Mouse (Mus musculus): ENCODE measurements around the gene Zfp580. TPM values are rescaled to one million over a fixed set of nuclear protein-coding genes. Genes with fewer than 3 reads are reported as not detected.
A peak's percentile ranks its signal among the peaks of the same experiment; 100 is the strongest.
"Not testable (repeated sequence)": the region's sequence is repeated elsewhere in the genome, so short reads cannot be mapped to it uniquely, and the experiment has no call there.

Gene Zfp580
- 27.7 and 28.6 TPM in 2 replicates for polyA plus RNA-seq (2015; fragmentation: Nextera tagmentation; extraction: Ambion mirVana)

- Histone ChIP-seq H3K9me3 (no peaks in the 10 kb centered on the region), H3K27me3 (replicated peaks) (peaks cover 47% of the 10 kb centered on the region), H3K27ac (peak within 1 kb of the TSS; percentile 72; the same call in 1 of the 2 replicates), H3K9ac (peak within 1 kb of the TSS; percentile 7; the same call in 1 of the 2 replicates), H3K4me2 (peak within 1 kb of the TSS; percentile 80), H3K4me1 (peaks cover 23% of the 10 kb centered on the region), H3K36me3 (no peaks in the 10 kb centered on the region), H3K4me3 (replicated peaks) (peak within 1 kb of the TSS; percentile 81)
- under 1% methylated on average over 65 of the region's 65 CpGs for WGBS
- ATAC-seq (ENCODE audit: insufficient read depth, low FRiP score, low read depth): peak; percentile 74; the same call in 1 of the 2 replicates
Measured at GRCm38 (mm10) chr7:5051193-5052192, at the start of gene Zfp580. Gene Zfp580 (plus strand): TSS chr7:5051538.

DNA sequence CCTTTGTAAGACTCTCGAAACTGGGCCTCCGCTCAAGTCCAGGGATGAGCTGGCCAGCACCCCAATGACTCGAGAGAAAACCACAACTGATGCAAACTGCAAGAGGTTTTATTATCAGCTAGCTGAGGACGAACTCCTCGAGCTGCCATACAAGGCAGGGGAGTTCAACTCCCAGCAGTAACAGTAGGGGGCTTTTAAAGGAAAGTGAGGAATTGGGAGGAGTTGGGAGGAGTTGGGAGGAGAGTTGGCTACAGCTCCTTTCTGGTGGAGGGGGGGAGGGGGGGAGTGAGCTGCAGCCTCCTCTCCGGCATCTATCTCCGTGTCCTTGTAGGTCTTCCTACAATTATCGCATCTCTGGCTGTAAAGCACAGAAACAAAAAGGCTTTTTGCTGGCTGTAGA lies 48.5 kb upstream of the Zfp580 start:
- H3K4me2 ChIP-seq; H3K27ac ChIP-seq; H3K4me1 ChIP-seq; H3K27me3 ChIP-seq (replicated peaks); H3K4me3 ChIP-seq (replicated peaks); H3K9me3 ChIP-seq; ATAC-seq (ENCODE audit: insufficient read depth, low FRiP score, low read depth); H3K9ac ChIP-seq: not testable (repeated sequence)
- H3K36me3 ChIP-seq: peaks cover 12% of the 10 kb centered on the region
- 70% methylated on average over 8 of the region's 8 CpGs for WGBS

GRCm38 (mm10) chr7:5008229-5008628 lies 43.1 kb upstream of the Zfp580 start:
- H3K9ac ChIP-seq: no peak overlapping the region
- H3K27me3 ChIP-seq (replicated peaks): no peaks in the 10 kb centered on the region
- H3K4me2 ChIP-seq: no peak overlapping the region
- no peak for ATAC-seq (ENCODE audit: insufficient read depth, low FRiP score, low read depth)
- 95% methylated on average over 26 of the region's 26 CpGs for WGBS
- H3K9me3 ChIP-seq: no peaks in the 10 kb centered on the region
- no peak overlapping the region for H3K4me3 ChIP-seq (replicated peaks)
- no peaks in the 10 kb centered on the region for H3K4me1 ChIP-seq
- H3K27ac ChIP-seq: no peak overlapping the region
- H3K36me3 ChIP-seq: peaks cover 58% of the 10 kb centered on the region

DNA sequence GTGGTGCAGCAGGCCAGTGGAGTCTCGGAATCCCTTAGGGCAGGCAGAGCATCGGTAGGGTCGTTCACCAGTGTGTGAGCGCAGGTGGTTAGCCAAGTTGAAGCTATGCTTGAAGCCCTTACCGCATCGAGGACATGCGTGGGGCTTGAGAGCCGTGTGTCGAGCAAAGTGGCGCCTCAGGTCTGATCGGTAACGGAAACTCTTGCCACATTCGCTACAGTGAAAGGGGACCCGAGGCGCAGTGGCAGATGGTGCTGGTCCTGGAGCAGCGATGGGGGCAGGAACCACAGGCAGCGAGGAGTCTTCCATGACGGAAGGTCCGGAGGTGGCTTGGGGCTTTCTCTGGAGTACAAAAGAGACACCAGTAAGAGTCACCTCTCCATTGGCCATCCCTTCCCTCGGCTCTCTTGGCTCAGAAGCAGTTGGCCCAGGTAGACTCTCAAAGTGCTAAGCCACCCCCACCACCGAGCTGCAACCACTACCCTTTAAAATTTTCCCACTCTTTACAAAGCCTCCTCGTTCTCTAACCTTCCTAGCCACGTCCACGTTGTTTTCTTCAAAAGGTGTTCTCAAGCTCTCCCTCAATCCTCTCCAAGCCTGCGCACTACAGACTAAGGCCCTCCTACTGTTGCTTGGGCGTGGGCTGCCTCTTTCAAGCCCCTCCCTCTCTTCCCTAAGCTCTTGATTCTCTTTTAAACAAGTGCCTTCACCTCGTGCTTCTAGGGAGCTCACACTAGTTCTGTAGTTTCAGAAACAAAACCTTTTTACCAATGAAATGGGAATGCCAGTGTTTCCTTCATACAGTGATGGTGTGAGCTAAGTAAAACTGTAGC lies 38.4 kb upstream of the Zfp580 start:
- Histone ChIP-seq H3K9ac (no peak overlapping the region), H3K27ac (no peak overlapping the region), H3K4me3 (replicated peaks) (peak overlapping the region; percentile 77), H3K4me2 (peak overlapping the region; percentile 54; the same call in 1 of the 2 replicates), H3K27me3 (replicated peaks) (no peaks in the 10 kb centered on the region), H3K9me3 (no peaks in the 10 kb centered on the region), H3K36me3 (peaks cover 53% of the 10 kb centered on the region), H3K4me1 (0 out of 2 replicates have a peak, but pooled peaks cover 4% of the 10 kb centered on the region)
- no peak for ATAC-seq (ENCODE audit: insufficient read depth, low FRiP score, low read depth)
- 84% methylated on average over 27 of the region's 27 CpGs for WGBS

- WGBS: under 1% methylated on average over 42 of the region's 42 CpGs
- peaks cover 38% of the 10 kb centered on the region for H3K36me3 ChIP-seq
- ATAC-seq (ENCODE audit: insufficient read depth, low FRiP score, low read depth): peak; percentile 79
Measured at GRCm38 (mm10) chr7:5014251-5015117, 36.9 kb upstream of the Zfp580 start, which contains the start of the genes Zfp524 and Fiz1. Gene Zfp524 (plus strand): TSS chr7:5014415. Gene Fiz1 (minus strand): TSS chr7:5014697.

DNA sequence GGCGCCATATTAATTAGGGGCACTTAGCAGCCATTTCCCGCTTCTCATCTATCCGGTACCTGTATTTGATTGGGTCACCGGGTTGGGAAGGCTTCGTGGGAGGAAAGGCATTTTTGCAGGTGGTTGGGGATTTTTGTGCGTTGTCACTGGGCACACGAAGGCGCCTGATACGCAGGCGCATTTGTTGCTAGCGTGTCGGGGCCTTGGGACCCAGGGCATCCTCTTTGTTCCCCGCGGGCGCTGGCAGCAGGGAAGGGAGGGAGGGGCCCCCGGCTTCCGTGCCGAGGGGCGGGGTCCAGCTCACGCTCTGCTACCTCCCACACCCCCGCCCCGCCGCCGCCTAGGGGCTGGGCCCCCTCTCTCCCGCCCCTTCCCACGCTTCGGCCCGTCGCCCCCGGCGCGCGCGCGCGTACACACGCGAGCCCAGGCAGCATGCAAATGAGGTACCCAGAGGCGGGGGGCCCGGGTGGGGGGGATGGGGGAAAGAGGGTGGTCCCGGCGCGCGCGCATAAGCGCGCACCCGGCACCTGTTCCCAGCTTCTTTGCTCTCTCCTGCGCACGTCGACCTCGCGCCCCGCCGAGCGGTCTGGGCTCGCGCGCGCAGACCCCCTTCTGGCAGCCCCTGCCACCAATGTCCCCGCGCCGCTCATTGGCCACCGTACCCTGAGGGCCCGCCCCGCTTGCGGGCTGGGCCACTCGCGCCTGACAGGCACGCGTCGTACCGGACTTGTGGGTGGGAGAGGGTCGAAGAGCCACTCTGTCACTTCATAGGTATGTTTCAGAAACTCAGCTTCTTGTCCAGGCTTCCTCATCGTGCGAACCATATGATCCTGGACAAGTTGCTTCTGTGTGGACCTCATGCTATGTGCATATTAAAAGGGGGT lies 36.0 kb upstream of the Zfp580 start, which contains the start of gene Gm44973:
TSS of gene Gm44973 (plus strand) at position 379 of the 884 bp plus-strand sequence.
- Histone ChIP-seq H3K36me3 (peaks cover 29% of the 10 kb centered on the region), H3K4me3 (replicated peaks) (peak within 1 kb of the TSS; percentile 77), H3K4me2 (peak within 1 kb of the TSS; percentile 56), H3K27me3 (replicated peaks) (no peaks in the 10 kb centered on the region), H3K9me3 (no peaks in the 10 kb centered on the region), H3K9ac (peak within 1 kb of the TSS; percentile 87), H3K27ac (peak within 1 kb of the TSS; percentile 99), H3K4me1 (0 out of 2 replicates have a peak, but pooled peaks cover 7% of the 10 kb centered on the region)
- ATAC-seq (ENCODE audit: insufficient read depth, low FRiP score, low read depth): peak; percentile 78
- WGBS: under 1% methylated on average over 52 of the region's 76 CpGs

More at GRCm38 (mm10) chr7:5014251-5015117, 36.9 kb upstream of the Zfp580 start, which contains the start of the genes Zfp524 and Fiz1:
- Histone ChIP-seq H3K4me2 (peak within 1 kb of the TSS; percentile 56), H3K27ac (peak within 1 kb of the TSS; percentile 99), H3K4me1 (0 out of 2 replicates have a peak, but pooled peaks cover 5% of the 10 kb centered on the region), H3K27me3 (replicated peaks) (no peaks in the 10 kb centered on the region), H3K9me3 (no peaks in the 10 kb centered on the region), H3K9ac (peak within 1 kb of the TSS; percentile 87), H3K4me3 (replicated peaks) (peak within 1 kb of the TSS; percentile 77)

GRCm38 (mm10) chr7:5016057-5016456 lies 35.3 kb upstream of the Zfp580 start:
- ATAC-seq (ENCODE audit: insufficient read depth, low FRiP score, low read depth): no peak
- Histone ChIP-seq H3K9ac (peak overlapping the region; percentile 48; the same call in 1 of the 2 replicates), H3K36me3 (peaks cover 22% of the 10 kb centered on the region), H3K27me3 (replicated peaks) (no peaks in the 10 kb centered on the region), H3K27ac (peak overlapping the region; percentile 99), H3K4me3 (replicated peaks) (peak overlapping the region; percentile 77), H3K4me1 (peaks cover 11% of the 10 kb centered on the region; the same call in 1 of the 2 replicates), H3K4me2 (peak overlapping the region; percentile 56), H3K9me3 (no peaks in the 10 kb centered on the region)
- 51% methylated on average over 3 of the region's 3 CpGs for WGBS

DNA sequence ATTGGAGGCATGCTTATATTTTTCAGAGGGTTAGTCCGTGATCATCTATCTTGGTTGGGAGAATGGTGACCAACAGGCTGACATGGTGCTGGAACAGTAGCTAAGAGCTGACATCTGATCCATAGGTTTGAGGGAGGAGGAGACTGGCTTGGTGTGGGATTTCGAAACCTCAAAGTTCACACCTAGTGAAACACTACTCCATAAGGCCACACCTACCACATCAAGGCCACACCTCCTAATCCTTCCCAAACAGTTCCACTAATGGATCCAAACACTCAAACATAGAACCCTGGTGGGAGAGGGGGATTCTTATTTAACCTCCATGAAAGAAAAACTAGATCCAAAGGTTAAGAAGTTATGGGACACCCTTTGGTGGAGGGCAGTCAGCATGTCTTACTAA lies 34.4 kb upstream of the Zfp580 start:
- ATAC-seq (ENCODE audit: insufficient read depth, low FRiP score, low read depth): no peak
- Histone ChIP-seq H3K36me3 (peaks cover 15% of the 10 kb centered on the region), H3K4me2 (no peak overlapping the region), H3K27me3 (replicated peaks) (no peaks in the 10 kb centered on the region), H3K27ac (no peak overlapping the region), H3K4me3 (replicated peaks) (no peak overlapping the region), H3K4me1 (peaks cover 16% of the 10 kb centered on the region; the same call in 1 of the 2 replicates), H3K9ac (no peak overlapping the region), H3K9me3 (no peaks in the 10 kb centered on the region)
- WGBS: 95% methylated on average over 2 of the region's 2 CpGs

DNA sequence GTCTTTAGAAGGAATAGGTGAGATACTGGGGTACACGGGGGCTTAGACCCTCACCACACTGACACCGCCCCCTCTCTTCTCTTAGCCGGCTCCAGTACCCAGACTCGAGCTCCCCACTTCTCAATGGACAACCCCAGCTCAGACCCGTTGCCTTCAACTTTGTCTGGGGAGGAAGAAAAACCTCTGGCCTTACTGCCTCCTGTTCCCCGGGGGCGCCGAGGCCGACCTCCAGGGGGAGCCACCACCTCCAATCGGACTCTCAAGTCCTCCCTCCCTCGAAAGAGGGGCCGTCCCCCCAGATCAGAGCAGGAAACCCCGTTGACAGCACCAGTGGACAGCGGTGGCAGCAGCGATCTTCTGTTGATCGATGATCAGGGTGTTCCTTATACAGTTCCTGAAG lies 34.0 kb upstream of the Zfp580 start:
- H3K4me1 ChIP-seq: peaks cover 16% of the 10 kb centered on the region; the same call in 1 of the 2 replicates
- H3K27me3 ChIP-seq (replicated peaks): no peaks in the 10 kb centered on the region
- H3K4me3 ChIP-seq (replicated peaks): no peak overlapping the region
- peaks cover 15% of the 10 kb centered on the region for H3K36me3 ChIP-seq
- no peak overlapping the region for H3K27ac ChIP-seq
- no peak overlapping the region for H3K9ac ChIP-seq
- 89% methylated on average over 16 of the region's 16 CpGs for WGBS
- ATAC-seq (ENCODE audit: insufficient read depth, low FRiP score, low read depth): no peak
- H3K9me3 ChIP-seq: no peaks in the 10 kb centered on the region
- no peak overlapping the region for H3K4me2 ChIP-seq

DNA sequence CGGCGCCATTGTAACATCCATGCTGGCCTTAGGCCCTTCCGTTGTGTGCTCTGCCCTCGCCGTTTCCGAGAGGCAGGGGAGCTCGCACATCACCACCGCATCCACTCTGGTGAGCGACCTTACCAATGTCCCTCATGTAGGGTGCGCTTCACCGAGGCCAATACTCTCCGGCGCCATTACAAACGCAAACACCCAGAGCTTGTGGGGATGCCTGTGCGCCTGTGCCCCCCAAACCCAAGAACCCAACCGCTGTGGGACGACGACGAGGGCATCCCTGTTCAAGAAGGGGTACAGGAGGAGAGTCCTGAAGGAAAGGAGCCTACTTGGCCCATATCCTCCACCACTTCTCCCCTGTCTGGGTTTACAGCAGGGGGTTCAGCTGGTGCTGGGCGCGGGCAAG lies 33.4 kb upstream of the Zfp580 start:
- Histone ChIP-seq H3K27me3 (replicated peaks) (no peaks in the 10 kb centered on the region), H3K9ac (no peak overlapping the region), H3K36me3 (peaks cover 14% of the 10 kb centered on the region), H3K27ac (no peak overlapping the region), H3K9me3 (no peaks in the 10 kb centered on the region), H3K4me1 (peaks cover 16% of the 10 kb centered on the region; the same call in 1 of the 2 replicates), H3K4me2 (no peak overlapping the region), H3K4me3 (replicated peaks) (no peak overlapping the region)
- WGBS: 97% methylated on average over 21 of the region's 21 CpGs
- no peak for ATAC-seq (ENCODE audit: insufficient read depth, low FRiP score, low read depth)

All from stomach, embryonic 15.5 days (tissue).